Mouse (Mus musculus) Patski (cell line): ENCODE measurements around the gene Gp1bb. TPM values are rescaled to one million over a fixed set of nuclear protein-coding genes. Genes with fewer than 3 reads are reported as not detected.

Source experiments
- ATAC-seq: fragments of 100-300 bp; one replicate; pipeline ENCODE4 v1.8.0; 2021
- CTCF ChIA-PET: fragments of 350-600 bp; sonication (Branson Sonifier 250); formaldehyde crosslinking; loops from one replicate; lab custom pipeline; 2022; ENCODE audit warnings: inconsistent platforms; lab: Charles Lee
- POLR2A ChIA-PET: fragments of 350-600 bp; sonication (Branson Sonifier 250); formaldehyde crosslinking; loops from one replicate; lab custom pipeline; 2022; ENCODE audit warnings: antibody characterized with exemption, inconsistent platforms; lab: Charles Lee
- DNase-seq: peaks from one replicate; pipeline ENCODE4 v3.0.0-alpha.2; 2011; ENCODE audit warnings: low read depth, low spot score
- H3K27me3 ChIP-seq: fragments of 371-371 bp; one replicate; pipeline ENCODE4 v1.5.1; 2021
- CTCF ChIP-seq: fragments of 100-300 bp; IDR thresholded peaks from one replicate; pipeline ENCODE4 v1.5.1; 2021
- in situ Hi-C: fragments of 300-500 bp; cut with MboI; formaldehyde crosslinking; loops from 3 replicates; pipeline ENCODE4 v1.11.1; 2018; ENCODE audit warnings: low pct_unique_long_range_greater_than_20kb, mixed read lengths
- polyA plus RNA-seq: library from polyadenylated mRNA; unstranded; gene quantifications from one replicate; pipeline ENCODE4 v1.2.3, GENCODE M21; 2021

The Gp1bb gene
- polyA plus RNA-seq, 1 experiment from 2014 or later, result 0.91 TPM

GRCm38 (mm10) chr16:18620601-18621361, 1.4 kb downstream of the Gp1bb start:
- in situ Hi-C loops, result no loop called here
- no peaks in the 10 kb centered on the region for H3K27me3 ChIP-seq
- ATAC-seq (no peak), DNase-seq (no peak)
- ChIA-PET CTCF (interaction anchor here (0.6 to 1.7 kb wide), 3 partner anchors 12 to 177 kb away, joined by 3 to 4 read pairs (median 3); no protein-coding TSS in a partner anchor), POLR2A (no interaction called here)
- TF ChIP-seq CTCF, result no peak

DNA sequence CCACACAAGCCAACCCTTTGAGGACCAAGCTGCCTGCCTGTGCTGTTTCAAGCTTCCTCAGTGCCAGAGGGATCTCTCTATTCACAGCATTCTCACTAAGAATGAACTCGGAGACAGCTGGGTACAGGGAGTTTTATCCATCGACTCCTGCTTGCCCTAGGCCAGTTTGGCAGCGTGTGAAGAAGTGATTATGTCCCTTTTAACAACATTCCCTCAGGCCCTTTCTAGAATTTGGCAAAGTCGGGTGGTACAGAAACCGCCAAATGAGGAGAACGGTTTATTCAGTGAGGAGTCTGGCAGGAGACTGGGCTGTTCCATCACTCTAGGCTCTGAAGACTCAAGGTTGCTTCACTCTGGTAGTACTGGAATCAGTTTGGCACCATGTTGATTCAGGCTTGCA, 2.0 kb downstream of the Gp1bb start:
- H3K27me3 ChIP-seq, result no peaks in the 10 kb centered on the region
- ChIA-PET CTCF (interaction anchor here (0.6 to 1.7 kb wide), 3 partner anchors 12 to 177 kb away, joined by 3 to 4 read pairs (median 3); no protein-coding TSS in a partner anchor), POLR2A (no interaction called here)
- no peak for DNase-seq
- in situ Hi-C loops, result no loop called here
- TF ChIP-seq CTCF, result no peak
- ATAC-seq, result no peak

GRCm38 (mm10) chr16:18619110-18619509, 3.1 kb downstream of the Gp1bb start:
- DNase-seq, result no peak
- ChIA-PET POLR2A (no interaction called here), CTCF (interaction anchor here (1.2 to 3.9 kb wide), 5 partner anchors 14 to 274 kb away, joined by 3 to 47 read pairs (median 5); no protein-coding TSS in a partner anchor)
- in situ Hi-C loops, result loop anchor here (5.0 kb wide), 1 partner anchor 177 kb away; no protein-coding TSS in a partner anchor
- no peaks in the 10 kb centered on the region for H3K27me3 ChIP-seq
- ATAC-seq, result no peak
- TF ChIP-seq CTCF, result no peak

DNA sequence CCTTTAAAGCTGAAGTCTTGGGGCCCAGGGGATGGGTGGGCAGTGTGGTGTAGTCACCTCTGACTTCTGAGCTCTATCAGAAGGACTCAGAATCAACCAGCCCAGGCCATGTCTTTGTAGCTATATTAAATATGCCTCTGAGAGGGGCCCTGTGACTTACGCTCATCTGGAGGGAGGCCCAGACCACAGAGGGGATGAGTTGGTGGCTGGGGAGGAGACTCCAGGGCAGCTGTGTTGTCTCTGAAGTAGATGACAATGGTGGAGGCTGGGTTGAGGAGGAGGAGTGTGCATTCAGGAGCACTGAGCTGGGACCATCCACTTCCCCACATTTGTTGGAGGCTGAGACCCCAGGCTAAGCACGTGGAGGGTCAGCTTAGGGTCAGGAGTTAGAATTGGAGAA, 3.9 kb downstream of the Gp1bb start:
- no peak for TF ChIP-seq CTCF
- POLR2A ChIA-PET, result interaction anchor here (1.1 to 1.2 kb wide), 2 partner anchors 271 to 273 kb away, joined by 3 to 6 read pairs; no protein-coding TSS in a partner anchor
- no peaks in the 10 kb centered on the region for H3K27me3 ChIP-seq
- DNase-seq, result no peak
- in situ Hi-C loops, result loop anchor here (5.0 kb wide), 1 partner anchor 176 kb away; no protein-coding TSS in a partner anchor
- no peak for ATAC-seq
- CTCF ChIA-PET, result interaction anchor here (0.7 to 3.9 kb wide), 16 partner anchors 10 to 285 kb away, joined by 3 to 47 read pairs (median 5); partner anchors contain the start of genes Arvcf and Tango2

- no peak for TF ChIP-seq CTCF
- ATAC-seq (peak; percentile 62), DNase-seq (peak; percentile 38)
- in situ Hi-C loops, result loop anchor here (5.0 kb wide), 1 partner anchor 175 kb away; no protein-coding TSS in a partner anchor
- H3K27me3 ChIP-seq, result no peaks in the 10 kb centered on the region
- ChIA-PET CTCF (interaction anchor here (0.7 to 3.9 kb wide), 14 partner anchors 9 to 284 kb away, joined by 3 to 47 read pairs (median 5); partner anchors contain the start of genes Arvcf and Tango2), POLR2A (interaction anchor here (1.1 to 1.2 kb wide), 2 partner anchors 270 to 273 kb away, joined by 3 to 6 read pairs; no protein-coding TSS in a partner anchor)
Observed at GRCm38 (mm10) chr16:18617370-18618065, 4.7 kb downstream of the Gp1bb start.

- ATAC-seq (no peak), DNase-seq (no peak)
- CTCF ChIA-PET, result interaction anchor here (2.0 kb wide), 1 partner anchor 170 kb away, joined by 8 read pairs; no protein-coding TSS in a partner anchor
- POLR2A ChIA-PET, result no interaction called here
- no peaks in the 10 kb centered on the region for H3K27me3 ChIP-seq
- no peak for TF ChIP-seq CTCF
- in situ Hi-C loops, result loop anchor here (5.0 kb wide), 1 partner anchor 266 kb away; the partner anchor contains the start of genes Arvcf and Tango2
Observed at GRCm38 (mm10) chr16:18613301-18613700, 8.9 kb downstream of the Gp1bb start.

DNA sequence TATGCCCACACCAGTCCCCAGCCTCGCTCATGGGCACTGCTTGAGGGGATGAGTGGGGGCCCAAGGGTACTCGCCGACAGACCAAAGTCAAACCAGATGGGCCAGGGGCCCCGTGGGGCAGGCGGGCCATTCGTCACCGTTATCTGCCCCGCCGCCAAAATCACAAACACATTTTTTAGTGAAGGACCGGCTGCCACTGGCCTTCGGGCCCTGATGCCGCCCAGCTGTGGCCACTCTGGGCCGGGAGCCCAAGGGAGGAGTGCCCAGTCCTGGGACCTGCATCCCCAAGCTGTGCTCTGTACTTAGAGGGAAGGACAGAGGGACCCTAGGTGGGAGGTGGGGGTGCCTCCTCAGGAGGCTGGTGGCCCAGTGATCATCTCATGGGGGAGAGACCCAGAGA, 10.5 kb downstream of the Gp1bb start:
- no peak for DNase-seq
- CTCF ChIA-PET, result no interaction called here
- TF ChIP-seq CTCF, result no peak
- POLR2A ChIA-PET, result no interaction called here
- ATAC-seq, result no peak
- H3K27me3 ChIP-seq, result no peaks in the 10 kb centered on the region
- in situ Hi-C loops, result loop anchor here (5.0 kb wide), 1 partner anchor 264 kb away; the partner anchor contains the start of genes Arvcf and Tango2

DNA sequence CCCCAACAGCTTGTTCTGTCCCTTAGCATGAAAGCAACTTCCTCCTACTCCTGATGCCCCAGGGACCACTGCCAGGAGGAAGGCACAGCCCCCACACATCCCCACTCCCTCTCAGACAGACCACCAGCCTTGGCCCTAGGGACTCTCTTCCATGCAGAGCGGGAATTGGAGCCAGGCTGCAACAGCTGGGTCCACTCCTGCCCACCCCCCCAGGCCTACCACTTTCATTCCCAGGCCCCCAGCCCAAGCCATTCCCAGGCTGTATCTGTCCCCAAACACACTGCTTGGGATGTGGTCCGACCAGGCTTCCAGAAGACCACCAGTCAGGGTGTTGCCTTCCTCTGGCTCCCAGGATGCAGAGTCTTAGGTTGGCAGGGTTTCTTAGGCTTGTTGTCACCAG, 13.1 kb downstream of the Gp1bb start:
- DNase-seq, result no peak
- ChIA-PET POLR2A (no interaction called here), CTCF (interaction anchor here (1.4 to 1.5 kb wide), 2 partner anchors 9 to 165 kb away, joined by 3 to 5 read pairs; no protein-coding TSS in a partner anchor)
- no peak for TF ChIP-seq CTCF
- in situ Hi-C loops, result no loop called here
- no peaks in the 10 kb centered on the region for H3K27me3 ChIP-seq
- no peak for ATAC-seq

DNA sequence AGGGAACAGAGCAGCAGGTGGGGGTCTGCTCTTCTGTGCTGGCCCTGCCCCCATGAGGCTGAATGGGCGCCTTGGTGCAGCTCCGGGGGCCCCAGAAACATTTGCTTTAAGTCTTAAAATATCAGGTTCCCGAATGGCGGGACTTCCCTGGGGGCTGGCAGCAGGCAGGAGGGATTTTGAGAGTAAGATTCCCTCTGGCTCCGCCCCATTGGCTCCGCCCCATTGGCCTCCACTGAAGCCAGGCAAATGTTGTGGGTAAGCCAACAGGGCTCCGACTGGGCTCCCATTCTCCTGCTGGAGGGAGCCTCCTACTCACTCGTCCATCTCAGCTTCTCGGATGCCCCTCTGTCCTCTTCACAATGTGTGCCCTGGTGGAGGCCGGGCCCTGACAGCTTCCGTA, 14.0 kb downstream of the Gp1bb start:
- ChIA-PET POLR2A (no interaction called here), CTCF (interaction anchor here (1.4 kb wide), 1 partner anchor 10 kb away, joined by 5 read pairs; no protein-coding TSS in a partner anchor)
- no peak for TF ChIP-seq CTCF
- no peaks in the 10 kb centered on the region for H3K27me3 ChIP-seq
- in situ Hi-C loops, result no loop called here
- DNase-seq (no peak), ATAC-seq (no peak)

DNA sequence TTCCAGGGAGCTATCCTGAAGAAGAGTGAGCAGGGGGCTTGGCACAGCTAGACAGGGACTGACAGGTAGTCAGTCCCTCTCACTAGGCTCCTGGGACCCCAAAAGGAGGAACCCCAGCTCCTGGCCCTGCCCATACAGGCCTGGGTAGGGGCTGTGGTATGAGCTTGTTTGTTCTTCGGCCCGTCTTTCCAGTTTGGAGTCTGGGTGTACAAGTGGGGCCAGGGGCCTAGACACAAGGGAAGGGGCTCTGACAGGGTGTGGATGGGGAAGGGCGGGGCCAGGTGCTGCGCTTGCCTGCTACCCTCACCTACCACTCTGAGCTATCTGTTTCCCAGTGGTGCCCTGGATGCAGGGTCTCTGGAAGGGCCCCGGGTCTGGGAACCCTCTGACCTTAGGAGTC, 16.5 kb downstream of the Gp1bb start:
- no peak for TF ChIP-seq CTCF

More for the DNA sequence above, 16.5 kb downstream of the Gp1bb start:
- ATAC-seq (no peak), DNase-seq (no peak)
- in situ Hi-C loops, result no loop called here
- POLR2A ChIA-PET, result no interaction called here
- CTCF ChIA-PET, result no interaction called here
- no peaks in the 10 kb centered on the region for H3K27me3 ChIP-seq
